Mouse (Mus musculus) T-helper 2 cell (primary cell): ENCODE measurements around the gene Epb41l1.
"Not testable (repeated sequence)": the region's sequence is repeated elsewhere in the genome, so short reads cannot be mapped to it uniquely, and the experiment has no call there.

Experiments used
- in situ Hi-C: fragments of 300-600 bp; cut with MboI, MseI; formaldehyde crosslinking; loops from one replicate; pipeline ENCODE4 v1.15.1; 2025; ENCODE audit warnings: high pct_unique_total_duplicates

Gene Epb41l1

DNA sequence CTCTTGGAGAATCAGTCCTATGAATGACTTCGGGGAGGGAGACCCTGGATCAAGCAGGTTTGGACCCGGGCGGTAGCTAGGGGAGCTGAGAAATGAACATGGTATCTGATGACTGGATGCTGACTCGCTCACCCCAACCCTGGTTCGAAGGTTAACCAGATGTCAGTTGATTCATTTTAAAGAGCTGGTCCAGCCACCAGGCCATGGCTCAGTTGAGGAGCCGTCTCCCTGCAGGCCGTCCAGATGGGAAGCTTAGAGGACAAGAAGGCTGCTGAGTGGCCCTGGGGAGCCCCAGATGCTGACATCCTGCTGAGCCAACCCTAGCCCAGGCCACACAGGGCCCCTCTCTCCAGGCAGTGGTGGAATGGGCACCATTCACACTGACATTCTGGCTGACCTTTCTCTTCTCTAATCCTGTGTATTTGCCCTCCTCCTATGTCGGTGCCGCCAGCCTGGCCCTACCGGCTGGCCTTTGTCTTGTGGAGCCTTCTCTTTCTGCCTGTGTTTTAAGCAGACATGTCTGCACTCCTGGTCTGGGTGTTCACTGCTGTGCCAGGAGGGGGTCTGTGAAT is 67.0 kb downstream of the Epb41l1 start:
- in situ Hi-C loops = no loop called here

DNA sequence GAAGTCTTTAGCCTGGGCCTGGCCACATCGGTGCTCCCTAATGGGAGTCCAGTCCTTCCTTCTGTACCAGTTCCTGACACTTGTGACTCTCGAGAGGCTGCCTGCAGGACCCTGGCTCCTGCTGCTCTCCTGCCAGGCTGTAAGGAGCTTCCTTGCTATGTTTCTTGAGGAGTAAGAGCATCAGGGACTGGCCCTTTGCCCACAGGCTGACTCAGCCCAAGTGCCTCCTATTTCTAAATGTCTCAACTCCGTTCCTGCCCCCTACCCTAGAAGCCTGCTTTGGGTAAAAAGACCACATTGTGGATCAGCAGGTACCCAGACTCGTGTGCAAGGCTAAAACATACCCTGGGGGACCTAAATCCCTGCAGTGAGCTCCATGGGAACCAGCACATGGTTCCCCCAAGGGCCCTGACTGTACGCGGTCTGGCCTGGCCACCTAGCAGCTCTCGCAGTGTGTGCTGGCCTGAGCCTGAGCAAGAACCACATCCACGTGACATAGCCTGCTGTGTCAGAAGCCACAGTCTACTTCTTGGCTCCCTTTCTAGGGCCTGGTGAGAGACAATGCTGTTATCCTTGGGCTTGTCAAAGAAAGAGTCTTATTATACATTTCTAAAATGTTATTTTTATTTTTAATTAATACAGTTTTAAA is 67.6 kb downstream of the Epb41l1 start:
- in situ Hi-C loops = no loop called here

DNA sequence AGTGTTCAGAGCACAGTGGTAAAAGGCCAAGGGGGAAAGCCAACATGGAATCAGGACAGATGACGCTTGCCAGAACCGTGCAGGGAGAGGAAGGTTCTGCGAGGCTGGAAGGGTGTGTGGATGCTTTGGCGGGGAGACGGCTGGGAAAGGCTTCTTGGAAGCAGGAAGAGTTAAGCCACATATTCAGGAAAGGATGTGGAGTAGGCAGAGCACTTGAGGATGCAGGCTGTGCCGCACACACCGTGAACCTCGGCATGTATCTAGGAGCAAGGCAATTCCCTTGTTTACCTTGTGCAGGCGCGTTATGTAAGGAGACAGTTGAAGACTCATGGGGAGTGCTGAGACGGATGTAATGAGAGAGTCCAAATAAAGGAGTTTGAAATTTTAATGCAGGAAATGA is 69.5 kb downstream of the Epb41l1 start:
- in situ Hi-C loops = no loop called here

DNA sequence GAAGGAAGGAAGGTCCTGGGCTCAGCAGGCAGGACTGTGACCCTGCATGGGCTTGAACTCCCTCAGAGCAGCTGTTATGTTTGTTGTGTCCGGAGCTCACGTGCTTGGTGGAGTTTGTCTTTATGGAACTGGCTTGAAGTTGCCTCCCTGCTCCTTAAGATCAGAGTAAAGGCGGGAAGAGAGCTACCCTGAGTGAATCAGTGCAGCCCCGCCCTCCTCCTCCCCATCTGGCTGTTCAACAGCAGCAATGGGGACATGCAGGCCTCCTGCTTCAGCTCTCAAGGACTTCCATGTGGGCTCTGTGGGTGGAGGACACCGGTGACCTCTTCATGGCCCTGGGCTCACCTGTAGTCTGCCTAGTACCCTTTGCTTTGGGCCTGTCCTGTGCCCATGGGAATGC is 71.1 kb downstream of the Epb41l1 start:
- in situ Hi-C loops = no loop called here

DNA sequence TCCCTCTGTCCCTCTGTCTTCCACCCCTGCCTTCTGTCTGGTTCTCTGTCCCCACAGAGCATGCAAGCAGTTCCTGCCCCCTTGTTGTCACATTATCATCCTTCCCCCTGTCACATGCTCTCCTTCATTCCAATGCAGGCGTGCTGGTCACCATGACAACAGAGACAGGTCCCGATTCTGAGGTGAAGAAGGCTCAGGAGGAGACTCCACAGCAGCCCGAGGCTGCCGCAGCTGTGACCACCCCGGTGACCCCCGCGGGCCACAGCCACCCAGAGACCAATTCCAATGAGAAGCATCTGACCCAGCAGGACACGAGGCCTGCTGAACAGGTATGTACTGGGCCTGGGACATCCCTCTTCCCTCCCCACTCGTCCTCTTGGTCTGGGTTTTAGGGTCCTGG is 73.1 kb downstream of the Epb41l1 start:
- in situ Hi-C loops = no loop called here

DNA sequence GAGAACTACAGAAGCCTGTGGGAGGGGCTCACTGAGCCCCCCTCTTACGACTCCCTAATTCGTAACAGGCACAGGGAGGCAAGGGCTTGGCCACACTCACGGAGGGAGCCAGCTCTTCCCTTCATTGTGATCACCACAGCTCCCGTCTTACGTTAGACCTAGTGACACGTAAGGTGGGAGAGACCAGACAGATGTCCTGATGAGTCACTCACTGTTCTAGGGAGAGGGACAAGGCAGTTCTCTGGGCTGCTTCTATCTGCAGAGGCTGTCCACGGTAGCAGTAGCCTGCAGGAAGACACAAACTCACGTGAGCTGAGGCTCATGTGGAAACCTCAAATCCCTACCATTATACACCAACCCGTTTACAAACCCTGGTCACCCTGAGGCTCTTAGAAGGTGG is 73.8 kb downstream of the Epb41l1 start:
- in situ Hi-C loops = no loop called here

DNA sequence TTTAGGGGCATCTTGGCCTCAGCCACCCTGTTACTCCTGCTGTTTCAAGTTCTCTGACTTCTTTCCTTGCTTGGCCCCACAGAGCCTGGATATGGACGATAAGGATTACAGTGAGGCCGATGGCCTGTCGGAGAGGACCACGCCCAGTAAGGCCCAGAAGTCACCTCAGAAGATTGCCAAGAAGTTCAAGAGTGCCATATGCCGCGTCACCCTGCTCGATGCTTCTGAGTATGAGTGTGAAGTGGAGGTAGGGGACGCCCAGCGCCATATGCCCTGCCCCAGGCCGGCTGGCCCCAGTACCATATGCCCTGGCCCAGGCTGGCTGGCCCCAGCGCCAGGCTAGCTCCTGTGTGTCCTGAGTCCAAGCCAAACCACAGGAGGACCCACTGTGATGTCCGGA is 74.2 kb downstream of the Epb41l1 start:
- in situ Hi-C loops = no loop called here

DNA sequence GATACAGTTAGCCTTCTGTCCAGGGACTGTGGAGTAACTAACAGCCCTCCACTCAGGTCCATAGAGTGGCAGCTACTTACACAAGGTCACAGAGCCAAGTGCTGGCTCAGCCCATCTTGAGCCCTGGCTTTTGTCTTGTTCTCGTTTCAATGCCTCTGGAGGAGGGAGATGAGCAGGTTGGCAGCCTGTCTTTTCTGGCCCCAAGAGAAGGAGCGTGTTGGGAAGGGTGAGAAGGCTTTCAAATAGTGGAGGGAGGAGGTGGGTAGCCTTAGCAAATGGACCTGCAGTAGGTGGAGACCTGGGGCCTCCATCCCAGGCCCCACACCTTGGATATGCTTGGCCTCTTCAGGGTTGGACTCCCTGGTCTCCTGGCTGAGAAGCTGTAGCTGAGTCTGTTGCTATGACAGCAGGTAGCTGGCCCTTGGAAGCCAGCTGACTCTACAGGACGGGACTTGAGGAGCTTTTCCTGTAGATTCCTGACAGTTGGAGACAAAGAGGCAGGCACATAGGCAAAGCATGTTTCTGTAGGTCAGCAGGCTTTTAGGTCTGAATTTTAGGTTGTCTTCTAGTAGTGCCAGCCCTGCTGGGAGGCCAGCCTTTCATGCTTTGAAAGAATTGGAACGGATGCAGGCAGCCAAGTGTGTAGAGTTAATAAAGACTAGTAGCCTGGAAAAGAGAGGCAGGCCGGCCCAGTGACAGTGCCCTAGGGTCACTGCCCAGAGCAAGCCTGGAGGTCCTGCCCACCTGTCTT is 76.3 kb downstream of the Epb41l1 start:
- in situ Hi-C loops = no loop called here

DNA sequence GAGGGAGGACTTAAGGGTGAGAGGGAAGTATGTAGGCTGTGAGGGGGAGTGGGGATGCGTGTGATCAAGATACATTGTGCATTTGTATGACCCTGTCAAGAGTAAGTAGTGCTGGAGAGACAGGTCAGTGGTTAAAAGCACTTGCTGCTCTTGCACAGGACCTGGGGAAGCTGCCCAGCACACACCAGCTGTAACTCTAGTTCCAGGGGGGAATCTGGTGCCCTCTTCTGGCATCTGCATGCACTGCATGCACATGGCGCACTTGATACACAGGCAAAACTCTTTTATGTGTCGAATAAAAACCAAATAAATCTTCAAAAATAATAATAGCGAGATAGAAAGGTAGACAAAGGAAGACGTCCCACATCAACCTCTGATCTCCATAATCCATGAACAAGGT is 77.2 kb downstream of the Epb41l1 start:
- in situ Hi-C loops = no loop called here

DNA sequence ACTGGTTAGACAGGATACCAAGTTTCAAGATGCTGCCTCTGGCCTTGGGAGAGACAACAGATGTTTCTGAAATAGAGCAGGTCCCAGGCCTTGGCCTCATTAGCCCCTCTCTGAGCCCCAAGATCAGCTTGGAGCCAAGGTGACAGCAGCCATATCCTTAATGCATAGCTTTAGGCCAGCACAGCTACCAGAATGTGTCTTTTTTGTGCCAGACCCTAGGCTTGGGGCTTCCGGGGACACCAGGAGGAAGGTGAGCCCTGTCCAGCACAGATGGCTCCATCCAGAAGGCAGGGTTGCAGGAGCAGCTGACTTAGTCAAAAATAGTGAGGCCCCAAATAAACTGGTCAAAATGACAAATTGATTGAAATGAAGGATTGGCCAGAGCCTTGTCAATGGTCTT is 80.3 kb downstream of the Epb41l1 start:
- in situ Hi-C loops = no loop called here

DNA sequence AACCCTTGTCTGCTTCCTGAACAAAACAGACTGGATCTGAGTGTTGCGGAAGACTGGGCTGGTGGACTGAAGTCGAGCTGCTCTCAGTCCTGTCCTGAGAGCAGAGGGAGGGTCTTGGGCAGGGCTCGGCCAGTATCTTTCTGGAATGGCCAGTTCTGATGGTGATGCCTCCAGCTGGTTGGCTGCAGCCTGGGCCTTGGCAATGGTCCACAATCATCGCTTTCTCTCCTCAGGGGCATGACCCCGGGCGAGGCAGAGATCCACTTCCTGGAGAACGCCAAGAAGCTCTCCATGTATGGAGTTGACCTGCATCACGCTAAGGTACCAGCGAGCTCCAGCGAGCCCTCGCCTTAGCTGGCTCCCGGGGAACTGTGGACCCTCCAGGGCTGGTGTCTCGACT is 84.8 kb downstream of the Epb41l1 start:
- in situ Hi-C loops = no loop called here

DNA sequence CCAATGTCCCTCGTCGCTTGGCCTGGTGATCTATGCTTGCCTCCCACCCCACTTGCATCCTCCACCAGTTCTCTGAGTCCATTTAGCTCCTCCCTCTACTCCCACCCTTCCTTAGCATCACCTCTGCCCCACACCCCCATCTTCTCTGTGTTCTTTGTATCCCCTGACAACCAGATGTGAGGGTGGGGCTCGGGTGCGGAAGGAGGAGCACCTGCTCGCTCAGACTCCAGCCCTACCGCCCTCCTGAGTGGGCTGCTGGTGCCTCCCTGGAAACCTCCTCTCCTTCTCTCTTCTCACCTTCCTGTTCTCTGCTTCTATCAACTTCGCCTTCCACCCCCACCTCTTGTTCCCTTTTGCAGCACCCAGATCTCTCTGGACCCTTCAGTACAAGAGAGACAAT is 91.3 kb downstream of the Epb41l1 start:
- in situ Hi-C loops = no loop called here

DNA sequence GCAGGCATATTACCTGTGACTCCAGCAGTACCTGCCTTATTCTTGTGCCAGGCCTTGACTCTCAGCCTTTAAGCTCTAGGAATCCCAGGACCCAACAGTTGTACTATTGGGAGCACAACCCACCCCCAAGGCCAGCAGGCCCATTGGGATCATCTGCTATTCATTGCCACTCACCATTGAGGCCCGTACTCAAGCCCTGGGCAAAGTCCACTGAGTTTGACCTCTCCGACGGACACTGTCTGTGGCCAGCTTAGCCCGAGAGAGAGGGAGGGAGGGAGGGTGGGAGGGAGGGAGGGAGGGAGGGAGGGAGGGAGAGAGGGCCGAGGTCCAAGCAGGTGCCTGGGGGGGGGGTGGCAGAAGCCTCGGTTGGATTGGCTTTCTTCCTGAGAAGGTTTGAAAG is 91.9 kb downstream of the Epb41l1 start:
- in situ Hi-C loops = no loop called here

DNA sequence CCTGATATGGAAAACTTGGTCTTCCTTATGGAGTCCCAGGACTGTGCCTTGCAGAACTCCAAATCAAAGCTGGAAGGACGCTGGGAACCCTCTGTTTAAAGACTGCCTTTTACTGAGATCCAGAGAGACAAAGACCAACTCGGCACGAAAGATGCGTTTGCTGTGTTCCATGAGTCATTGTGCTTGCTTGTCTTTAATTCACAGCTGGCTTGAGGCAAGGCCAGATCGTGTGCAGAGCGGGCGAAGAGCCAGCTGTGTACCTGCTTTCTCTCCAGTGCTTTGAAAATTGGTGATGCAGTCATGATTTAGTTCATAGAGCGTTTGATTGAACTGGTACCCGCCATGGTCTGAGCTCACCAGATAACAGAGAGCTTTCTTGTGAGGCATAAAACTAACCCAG is 94.4 kb downstream of the Epb41l1 start:
- in situ Hi-C loops = no loop called here

DNA sequence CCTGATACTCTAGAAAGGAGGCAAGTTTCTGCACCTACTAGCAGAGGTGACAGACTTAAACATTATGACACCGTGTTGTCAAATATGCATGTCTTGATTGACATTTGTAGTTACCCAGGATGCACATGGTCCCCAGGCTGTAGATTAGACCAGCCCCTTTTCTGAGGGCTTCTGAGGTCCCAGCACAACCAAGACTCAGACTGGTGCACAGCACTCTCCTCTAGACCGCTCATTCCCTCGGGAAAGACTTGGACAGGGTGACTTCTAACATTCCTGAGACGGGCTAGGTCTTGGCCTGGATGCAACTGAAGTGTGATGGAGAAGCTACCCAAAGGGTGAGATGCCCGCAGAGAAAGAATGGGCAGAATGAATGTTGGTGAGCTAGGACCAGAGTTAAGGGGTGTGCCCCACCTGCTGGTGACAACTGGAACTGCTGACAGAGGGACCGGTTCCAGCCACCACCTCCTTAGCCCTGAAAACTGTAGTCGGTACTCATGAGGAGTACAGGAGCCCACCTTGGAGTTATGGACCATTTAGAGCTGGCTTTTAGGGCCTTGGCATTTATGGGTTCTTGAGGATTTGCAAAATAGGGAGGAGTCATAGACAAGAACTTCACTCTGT is 95.0 kb downstream of the Epb41l1 start:
- in situ Hi-C loops = no loop called here

DNA sequence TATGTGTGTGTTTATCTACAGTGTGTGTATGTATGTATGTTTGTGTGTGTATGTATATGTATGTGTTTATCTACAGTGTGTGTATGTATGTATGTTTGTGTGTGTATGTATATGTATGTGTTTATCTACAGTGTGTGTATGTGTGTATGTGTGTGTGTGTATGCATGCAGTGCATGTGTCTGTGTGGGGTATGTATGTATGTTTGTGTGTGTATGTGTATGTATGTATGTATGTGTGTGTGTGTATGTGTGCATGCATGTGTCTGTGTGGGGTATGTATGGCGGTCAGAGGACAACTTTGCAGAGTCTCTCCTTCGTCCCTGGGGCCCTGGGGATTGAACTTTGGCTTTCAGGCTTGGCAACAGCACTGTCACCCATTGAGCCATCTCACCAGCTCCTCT is 96.0 kb downstream of the Epb41l1 start:
- in situ Hi-C loops = not testable (repeated sequence)

DNA sequence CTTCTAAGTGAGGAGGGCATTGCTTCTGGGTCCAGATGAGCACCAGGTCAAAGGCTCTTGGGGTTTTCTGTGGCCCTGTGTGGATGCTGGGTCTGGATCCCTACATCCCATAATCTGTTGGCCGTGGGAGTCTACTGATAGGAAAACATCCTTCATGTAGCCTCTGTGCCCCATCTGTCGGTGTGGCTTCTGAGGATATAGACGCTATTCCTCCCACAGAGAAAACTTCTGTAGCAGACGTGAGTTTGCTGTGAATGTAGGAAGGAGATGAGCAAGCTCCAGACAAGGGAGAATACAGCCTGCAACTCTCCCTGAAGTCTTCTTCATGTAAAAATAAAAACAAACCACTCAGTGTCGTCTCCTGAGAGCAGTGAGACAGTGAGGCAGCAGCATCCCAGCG is 97.6 kb downstream of the Epb41l1 start:
- in situ Hi-C loops = no loop called here

DNA sequence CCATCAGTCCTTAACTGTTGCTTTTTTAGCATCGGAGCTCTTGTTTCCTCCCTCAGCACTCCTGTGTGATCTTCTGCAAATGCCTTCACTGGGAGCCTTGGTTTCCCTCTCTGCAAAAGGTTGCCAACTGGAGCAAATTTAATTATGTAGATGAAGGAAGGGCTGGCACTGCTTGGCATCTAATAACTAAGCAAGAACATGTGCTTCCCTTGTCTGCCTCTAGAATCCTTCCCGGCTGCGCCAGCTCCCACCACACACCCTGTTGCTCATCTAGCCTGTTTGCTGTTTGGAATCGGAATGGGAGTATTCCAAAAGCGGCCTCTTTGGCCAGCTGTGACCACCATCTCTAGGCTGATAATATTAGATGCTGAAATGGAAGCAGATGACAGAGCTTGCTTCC is 98.9 kb downstream of the Epb41l1 start:
- in situ Hi-C loops = no loop called here

DNA sequence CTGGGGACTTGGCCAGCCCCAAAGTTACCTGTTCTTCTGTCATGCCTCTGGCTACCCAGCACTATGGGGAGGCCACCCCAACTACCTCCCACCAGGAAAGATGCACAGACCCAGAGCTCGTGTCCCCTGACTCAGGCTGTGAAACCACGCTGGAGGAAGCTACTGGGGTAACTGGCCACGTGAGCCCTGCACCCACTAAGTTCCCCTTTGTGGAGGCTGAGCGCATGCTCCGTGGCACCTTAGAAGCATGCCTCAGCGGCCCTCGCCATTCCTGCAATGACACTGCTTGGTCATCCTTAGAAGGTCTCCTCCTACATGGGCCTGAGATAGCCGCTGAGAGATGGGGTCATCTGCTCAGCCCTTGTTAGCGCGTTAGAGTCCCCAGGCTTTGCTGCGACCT is 102.3 kb downstream of the Epb41l1 start:
- in situ Hi-C loops = no loop called here

DNA sequence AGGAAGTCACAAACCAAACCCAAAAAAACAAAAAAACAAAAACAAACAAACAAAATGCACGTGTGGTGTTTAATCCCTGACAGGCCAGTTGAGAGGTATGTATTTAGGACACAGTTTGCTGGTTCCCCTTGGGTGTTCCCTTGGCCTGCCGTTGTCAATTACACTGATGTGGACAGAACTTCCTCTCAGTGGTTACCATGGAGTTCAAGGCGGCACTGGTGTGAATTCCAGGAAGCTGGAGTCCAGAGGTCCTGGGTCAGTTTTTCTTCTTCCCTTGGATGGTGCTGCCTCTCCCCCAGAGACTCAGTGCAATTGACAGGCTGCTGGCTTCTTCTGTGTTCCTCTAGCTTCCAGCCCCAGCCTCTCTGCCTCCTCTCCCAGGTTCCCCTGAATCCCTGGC is 103.4 kb downstream of the Epb41l1 start:
- in situ Hi-C loops = no loop called here

DNA sequence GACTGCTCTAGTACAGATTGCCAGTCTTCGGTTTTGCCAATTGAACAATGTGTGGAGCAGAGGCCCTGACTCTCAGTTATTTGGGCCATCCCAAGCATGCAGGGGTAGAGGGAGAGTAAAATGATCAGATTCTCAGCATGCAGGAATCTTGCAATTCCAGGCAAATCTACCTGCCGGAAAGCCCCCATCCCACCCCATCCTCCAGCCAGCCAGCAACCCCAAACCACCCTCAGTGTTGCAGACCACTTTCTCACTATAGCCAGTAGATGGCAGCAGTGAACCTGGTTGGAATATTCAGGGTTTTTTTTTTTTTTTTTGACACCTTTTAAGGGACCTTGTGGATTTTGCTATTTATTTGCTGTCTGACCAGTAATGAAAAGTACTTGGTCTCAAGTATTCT is 109.0 kb downstream of the Epb41l1 start:
- in situ Hi-C loops = loop anchor here (5.0 kb wide), 1 partner anchor 173 kb away; no protein-coding TSS in a partner anchor

DNA sequence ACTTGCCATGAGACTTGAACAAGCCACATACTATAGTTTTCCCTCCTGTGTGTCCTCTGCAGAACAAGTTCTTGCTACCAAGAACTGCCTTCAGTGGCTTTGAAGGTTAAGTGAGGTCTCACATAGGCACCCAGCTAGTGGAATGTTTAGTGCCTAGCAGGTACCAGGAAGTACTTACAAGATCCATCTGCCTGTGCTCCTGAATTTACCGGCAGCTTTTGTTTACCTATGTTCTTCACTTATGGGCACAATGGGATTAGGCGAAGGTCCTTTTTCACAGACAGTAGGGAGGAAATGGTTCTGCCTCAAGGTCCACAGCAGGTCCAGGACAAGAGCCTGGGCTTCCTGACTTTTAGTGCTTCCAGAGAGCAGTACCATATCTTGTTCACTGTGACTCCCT is 112.5 kb downstream of the Epb41l1 start:
- in situ Hi-C loops = no loop called here
